Mouse (Mus musculus): ENCODE data around the gene Prr5l.

GRCm38 (mm10) chr2:101809640-101810305, 73.1 kb downstream of the Prr5l start:
- TF ChIP-seq POLR2A (IDR thresholded peaks at IDR 0.05; ENCODE audit: borderline replicate concordance, low read depth, low read length) (no peak), CTCF (IDR thresholded peaks at IDR 0.05; ENCODE audit: low read depth, low read length) (no peak)

Measured in bone marrow macrophage, adult 2 months (primary cell).